Mouse (Mus musculus) gonadal fat pad, adult 2 months (tissue): ENCODE measurements around the gene Wdr66. TPM values are rescaled to one million over a fixed set of nuclear protein-coding genes. Genes with fewer than 3 reads are reported as not detected.

Experiments used
- DNase-seq: peaks from one replicate; pipeline ENCODE4 v3.0.0-alpha.2; 2012; ENCODE audit warnings: low read depth
- polyA plus RNA-seq: library from polyadenylated mRNA; depleted of rRNA; stranded (reverse); fragments of >200 nt; gene quantifications from 2 replicates; pipeline ENCODE4 v1.2.3, GENCODE M21; 2012

Wdr66 gene
- polyA plus RNA-seq, 1 experiment = 2.5 TPM

DNA sequence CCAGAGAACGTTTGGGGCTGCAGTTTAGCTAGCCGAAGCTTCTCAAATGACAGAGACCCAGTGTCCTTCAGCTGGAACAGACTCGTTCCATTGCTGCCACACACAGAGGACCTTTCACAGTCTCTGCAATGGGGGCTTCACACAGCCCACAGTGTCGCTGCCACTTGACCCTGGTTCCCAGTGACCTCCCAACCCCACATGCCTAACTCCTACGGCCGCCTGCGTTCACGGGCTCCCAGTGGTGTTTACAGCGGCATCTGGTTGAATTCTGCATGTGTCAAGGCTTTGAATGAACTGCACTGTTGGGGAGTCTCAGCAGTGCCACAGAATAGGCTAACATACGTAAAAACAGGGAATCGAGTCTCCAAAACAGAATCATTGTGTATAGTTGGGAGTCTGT, 19.0 kb downstream of the Wdr66 start:
- no peak for DNase-seq

DNA sequence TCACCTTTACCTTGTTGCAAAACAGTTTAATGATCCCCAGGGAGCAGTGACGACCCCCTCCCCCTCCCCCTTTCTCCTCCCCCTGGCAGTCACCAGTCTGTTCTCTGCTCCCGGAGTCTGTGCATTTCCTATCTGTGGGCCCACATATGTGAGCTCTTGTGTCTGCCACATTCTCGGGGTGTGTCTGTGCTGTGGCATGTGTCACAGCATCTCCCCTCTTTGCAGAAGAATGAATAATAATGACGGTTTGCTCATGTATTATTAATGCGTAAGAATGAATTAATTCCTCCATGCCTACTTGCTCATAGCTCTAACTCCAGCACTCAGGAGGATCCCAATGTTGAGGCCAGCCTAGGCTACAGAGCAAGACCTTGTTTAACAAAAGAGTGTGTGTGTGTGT, 21.0 kb downstream of the Wdr66 start:
- DNase-seq = no peak

DNA sequence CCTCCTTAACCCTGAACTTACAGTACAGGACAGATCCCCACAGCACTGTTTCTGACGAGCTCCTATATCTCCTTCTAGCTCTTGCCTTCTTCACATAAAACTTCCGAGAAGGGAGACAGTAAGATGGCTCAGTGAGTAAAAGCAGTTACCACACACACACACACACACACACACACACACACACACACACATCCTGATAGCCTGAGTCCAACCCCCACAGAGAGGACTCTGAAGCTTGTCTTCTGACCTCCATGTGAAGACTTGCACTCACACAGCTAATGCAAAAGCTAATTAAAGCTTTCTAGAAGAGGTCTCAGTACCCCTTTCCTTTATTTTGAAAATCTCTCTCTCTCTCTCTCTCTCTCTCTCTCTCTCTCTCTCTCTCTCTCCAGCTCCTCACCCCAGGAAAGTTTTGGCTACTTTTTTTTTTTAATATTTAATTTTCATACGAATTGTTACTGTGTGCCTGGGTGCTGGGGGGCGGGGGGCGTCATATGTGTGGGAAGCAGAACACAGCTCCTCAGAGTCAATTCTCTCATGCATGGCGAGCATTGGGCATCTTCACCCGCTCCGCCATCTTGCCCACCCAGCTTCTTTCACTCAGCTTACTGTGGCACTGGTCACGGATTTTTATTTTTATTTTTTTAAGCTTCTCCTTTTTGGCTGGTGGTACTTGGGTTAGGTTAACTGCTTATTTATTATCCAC, 24.9 kb downstream of the Wdr66 start:
- no peak for DNase-seq

DNA sequence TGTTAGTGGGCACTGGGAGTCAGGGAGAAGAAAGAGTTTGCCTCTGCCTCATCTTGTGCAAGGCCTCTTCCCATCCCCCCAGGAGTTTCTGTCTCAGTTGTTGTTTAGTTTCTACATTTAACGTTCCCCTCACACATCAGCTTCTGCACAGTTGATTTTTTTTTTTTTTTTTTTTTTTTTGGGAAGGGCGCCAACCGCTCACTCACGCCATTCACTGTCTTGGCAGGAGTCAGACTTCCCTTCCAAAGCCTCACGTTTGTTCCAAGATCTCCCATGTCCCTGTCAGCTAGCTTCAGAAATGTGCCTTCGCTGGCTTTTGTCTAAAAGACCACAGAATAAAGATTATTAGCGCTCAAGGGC, 25.4 kb downstream of the Wdr66 start:
- no peak for DNase-seq

DNA sequence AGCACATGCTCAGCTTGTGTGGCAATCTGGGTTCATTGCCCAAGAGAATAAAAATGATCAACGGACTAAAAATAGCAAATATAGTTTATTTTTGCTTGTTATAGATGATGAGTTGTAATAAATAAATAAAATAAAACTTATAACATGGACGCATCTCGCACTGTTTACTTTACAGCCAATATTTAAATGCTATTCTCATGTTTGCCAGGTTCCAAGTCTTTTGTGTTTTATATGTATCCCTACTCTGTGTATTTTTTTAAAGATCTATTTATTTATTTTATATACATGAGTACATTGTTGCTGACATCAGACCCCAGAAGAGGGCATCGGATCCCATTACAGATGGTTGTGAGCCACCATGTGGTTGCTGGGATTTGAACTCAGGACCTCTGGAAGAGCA, 25.8 kb downstream of the Wdr66 start:
- DNase-seq = no peak

DNA sequence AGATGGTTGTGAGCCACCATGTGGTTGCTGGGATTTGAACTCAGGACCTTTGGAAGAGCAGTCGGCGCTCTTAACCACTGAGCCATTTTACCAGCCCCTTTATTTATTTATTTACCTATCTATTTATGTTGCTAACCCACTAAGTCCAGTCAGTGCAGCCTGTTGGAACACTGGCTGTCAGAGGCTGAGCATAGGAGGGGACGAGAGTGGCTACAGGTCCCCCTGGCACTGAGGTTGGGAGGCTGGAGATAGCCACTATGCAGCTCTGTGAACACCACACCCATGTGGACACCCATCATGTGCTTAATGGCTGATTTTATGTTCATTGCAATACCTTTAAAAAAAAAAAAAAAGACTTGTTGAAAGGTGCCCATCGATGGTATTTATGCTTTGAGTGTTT, 27.3 kb downstream of the Wdr66 start:
- no peak for DNase-seq

DNA sequence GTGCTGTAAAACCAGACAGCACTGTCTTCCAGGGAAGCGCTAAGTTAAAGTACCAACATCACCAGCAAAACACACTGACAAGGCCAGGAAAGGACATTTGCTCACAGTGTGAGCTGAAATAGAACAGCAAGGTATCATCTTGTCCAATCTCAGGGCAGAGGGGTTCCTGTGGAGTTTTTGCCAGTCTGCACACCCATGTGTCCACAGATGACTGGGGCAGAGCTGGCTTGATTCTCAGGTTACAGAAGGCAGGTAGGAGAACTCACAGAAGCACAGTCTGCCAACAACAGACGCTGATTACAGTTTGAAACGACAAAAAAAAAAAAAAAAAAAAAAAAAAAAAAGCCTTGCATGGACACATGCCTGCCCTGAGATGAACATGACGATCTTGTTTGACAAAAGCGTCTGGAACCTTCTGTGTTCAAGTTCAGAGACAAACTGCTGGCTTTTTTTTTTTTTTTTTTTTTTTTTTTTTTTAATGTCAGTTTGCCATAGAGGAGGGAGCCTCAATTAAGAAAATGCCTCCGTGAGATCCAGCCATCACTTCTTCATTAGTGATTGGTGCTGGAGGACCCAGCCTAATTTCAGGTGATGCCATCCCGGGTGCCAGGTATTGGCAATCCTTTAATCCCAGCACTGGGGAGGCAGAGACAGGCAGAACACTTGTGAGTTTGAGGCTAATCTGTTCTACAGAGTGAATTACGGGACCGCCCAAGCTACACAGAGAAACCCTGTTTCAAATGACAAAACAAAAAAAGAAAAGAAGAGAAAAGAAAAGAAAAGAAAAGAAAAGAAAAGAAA, 29.6 kb downstream of the Wdr66 start:
- DNase-seq = no peak

DNA sequence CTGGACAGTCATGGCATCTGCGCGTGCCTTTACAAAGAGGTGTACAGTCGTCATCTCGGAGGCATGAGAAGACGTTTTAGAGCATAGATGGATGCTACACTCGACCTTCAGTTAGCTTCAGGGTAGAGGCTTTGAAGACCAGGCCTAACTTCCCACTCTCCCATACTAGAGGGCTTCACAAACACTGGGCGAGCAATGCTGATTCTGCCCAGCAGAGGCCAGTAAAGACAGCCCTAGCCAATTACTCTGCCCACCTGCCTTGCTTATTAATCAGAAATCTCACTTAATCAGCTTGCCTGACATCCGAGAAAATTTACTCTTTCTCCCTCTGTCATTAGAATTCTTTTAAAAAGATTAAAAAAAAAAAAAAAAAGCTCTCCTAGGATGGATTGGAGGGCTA, 33.3 kb downstream of the Wdr66 start:
- no peak for DNase-seq

DNA sequence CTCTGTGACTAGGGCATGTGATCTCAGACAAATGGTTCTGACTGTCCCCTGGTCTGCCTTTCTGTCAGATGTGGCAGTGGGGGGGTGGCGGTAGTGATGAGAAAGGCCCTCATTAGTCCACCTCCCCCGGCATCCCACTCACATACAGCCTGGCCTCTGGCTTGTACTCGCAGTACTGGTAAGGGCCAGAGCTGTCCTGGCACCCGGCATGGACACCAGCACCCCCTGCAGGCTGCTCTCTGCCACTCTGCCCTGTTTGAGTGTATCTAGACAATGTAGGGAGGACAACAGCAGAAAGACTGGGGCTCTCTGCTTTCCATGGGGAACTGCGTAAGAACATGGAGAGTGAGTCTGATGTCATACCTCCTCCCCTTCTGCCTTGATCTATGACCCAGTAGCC, 36.2 kb downstream of the Wdr66 start:
- no peak for DNase-seq

DNA sequence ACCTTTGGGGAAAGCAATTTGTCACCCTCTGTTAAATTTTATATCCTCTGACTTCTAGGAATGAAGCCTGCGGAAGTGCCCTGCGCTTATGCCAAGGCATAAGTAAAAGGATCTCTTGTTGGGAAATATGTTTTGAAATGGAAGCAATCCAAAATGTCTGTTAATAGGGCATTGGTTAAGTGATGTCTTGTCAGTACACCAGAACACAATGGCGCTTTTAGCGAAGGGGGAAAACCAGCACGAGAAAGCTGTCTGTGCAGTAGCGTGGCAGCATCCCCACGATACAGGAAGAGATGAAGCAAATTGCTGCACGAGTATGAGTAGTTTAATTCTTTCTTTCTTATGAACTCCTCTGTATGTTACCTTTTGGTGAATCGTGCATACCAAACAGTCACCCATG, 42.8 kb downstream of the Wdr66 start:
- peak; percentile 13 for DNase-seq

DNA sequence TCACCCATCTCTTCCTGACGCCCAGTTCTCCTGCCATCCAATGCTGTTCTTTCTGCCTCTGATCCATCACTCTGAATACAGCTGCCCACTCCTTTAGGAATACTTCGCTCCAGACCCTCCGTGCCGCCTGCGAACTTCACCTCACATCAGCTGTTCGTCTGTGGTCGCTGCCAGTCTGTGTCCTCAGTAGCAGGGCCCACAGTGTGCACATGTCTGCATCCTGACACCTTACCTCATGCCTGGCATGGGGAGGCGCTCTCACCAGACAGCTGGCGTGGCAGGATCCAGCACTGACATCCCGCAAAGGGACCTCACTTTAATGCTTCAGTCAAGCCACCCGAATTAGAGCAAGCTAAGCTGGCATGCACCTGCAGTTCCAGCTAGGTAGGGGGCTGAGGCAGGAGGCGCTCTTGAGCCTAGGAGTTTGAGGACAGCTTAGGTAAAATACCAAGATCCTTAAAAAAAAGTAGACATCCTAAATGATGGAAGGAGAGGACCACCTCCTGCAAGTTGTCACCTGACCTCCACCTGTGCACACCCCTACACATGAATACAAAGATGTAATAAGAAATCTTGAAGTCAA, 44.4 kb downstream of the Wdr66 start:
- no peak for DNase-seq

DNA sequence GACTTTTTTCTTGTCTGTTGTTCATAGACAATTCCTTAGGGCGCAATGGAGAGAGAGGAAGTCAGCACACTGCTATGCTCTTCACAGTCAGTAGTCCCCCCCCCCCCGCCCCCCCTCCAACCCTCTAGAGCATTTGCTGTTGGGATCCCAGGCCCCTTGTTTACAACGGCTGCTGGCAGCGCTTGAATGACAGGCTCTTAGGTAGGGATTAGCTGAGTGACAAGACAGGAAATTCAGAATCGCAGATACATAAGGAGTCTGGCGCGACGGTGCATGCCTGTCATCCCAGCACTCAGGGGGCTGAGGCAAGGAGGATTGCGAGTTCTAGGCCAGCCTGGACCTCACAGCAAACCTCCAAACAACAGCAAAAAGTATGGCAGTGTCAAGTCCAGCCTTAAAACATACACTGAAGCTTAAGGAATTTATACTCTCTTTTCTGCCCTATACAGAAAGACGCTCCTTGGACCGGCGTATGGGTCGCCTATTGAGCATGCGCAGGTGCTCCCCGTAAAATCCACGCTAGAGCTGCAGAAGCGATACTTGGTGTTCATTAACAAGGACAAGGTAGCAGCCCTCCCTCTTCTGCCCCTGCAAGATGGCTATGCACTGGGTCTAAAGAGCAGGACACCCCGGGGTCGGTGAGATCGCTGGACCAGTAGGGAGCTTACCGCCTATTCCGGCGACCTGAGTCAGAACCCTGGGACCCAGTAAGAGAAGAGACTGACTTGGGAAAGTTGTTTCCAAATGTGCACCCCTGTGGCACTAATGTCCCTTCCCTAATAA, 45.3 kb downstream of the Wdr66 start:
- no peak for DNase-seq

DNA sequence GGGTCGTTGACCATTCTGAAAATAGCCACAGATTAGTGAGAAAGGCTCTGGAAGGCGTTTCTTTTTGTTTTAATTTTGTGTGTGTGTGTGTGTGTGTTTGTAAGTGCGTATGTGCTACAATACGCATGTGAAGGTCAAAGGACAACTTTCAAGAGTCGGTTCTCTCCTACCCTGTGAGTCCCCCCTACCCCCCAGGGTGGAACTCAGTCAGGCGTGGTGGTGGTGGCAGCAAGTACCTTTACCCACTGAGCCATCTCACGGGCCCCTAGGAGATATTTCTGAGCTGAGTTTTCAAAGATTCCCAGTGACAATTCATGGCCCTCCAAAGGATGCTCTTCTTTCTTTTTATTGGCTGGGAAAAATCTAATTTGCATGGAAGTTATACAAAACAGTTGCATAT, 45.9 kb downstream of the Wdr66 start:
- no peak for DNase-seq

DNA sequence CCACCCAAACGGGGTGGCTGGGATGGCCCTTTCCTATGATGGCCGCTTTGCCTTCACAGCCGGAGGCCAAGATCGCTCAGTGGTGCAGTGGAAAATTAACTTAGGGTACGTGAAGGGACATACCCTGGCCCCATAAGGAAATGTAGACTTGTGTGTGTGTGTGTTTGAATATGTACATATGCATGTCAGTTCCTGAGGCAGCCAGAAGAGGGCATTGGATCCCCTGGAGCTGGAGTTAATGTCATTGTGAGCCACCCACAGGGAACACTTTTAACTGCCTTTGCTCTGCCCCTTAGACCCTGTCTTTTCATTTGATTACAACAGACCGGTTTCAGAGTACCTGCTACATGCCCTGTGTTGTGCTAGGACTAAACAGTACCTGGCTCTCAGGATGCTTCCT, 46.6 kb downstream of the Wdr66 start:
- no peak for DNase-seq

DNA sequence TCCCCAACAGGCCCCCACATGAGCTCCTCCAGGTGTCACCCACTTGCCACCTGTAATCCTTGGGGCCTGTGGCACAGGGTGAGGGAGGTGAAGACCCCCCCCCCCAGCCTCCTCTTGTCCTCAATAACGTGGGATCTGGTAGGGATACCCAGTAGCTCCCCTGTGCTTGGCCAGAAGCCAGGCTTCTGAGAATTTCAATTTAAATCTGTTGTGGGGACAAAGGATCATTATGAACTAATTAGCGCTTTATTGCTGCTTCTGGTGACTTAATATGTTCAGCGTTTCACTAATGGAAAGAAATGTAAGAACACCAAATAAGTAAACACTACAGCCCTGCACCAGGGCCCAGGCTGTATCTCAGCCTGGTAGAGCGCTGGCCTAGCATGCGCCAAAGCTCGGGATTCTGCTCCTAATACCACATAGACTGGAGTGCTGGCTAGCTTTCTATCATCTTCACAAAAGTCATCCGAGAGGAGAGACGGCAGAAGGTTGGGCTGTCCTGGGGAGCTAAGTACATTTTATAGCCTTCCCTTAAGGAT, 48.7 kb downstream of the Wdr66 start:
- DNase-seq = no peak

DNA sequence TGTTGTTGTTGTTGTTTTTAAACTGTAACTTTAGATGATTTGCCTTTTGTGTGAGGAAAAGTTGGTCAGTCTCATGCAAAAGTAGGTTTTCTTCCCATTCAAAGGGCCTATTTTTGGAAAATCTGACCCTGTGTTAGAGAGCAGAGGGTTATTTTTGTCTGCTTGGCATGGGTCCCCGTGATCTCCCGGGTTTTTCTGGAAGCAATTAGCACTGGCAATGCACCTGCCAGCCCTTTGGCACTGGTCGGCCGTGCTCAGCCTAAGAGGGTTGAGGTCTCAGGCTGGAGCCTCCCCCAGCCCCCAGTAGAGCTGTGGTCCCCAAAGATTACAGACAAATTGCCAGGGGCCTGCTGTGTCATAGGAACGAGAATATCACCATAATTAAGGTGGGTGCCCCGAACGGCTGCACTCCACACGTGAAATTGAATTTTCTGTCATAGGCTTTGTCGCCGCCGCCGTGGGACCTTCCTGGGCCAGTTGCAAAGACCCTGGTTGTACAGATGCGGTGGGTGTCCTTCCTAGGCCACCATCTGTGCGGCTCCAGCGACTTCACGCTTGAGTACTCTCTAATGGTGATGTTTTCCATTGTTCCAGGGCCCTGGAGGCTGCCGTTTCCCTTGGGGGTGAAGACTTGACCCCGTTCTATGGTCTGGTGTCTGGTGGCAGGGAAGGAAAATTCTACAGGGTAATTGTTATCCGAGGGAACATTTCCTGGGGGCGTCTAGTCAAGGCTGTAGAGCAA, 50.0 kb downstream of the Wdr66 start:
- no peak for DNase-seq

DNA sequence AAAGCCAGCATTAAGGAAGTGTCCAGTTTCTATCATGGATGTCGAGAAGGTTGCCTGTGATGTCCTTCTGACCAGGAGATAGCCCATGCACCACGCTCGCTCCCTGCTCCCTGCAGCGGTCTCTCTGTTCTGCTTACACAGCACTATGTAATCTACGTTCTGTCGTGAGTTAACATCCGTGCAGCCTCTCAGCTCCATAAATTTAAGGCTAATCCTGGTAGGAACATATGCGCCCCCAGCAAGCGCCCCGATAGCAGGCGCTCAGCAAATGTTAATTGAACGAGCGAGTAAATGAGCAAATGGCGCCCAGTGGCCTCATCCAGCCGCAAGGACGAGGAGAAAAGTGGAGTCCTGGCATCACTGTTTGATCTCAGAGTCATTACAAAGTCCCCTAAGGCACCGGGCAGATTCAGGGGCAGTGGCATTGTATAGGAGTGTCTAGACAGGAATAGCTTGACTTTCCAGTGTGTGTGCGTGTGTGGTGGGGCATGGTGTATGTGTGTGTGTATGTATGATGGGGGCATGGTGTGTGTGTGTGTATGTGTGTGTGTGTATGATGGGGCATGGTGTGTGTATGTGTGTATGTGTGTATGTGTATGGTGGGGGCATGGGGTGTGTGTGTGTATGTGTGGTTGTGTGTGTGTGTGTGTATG, 55.9 kb downstream of the Wdr66 start:
- no peak for DNase-seq

DNA sequence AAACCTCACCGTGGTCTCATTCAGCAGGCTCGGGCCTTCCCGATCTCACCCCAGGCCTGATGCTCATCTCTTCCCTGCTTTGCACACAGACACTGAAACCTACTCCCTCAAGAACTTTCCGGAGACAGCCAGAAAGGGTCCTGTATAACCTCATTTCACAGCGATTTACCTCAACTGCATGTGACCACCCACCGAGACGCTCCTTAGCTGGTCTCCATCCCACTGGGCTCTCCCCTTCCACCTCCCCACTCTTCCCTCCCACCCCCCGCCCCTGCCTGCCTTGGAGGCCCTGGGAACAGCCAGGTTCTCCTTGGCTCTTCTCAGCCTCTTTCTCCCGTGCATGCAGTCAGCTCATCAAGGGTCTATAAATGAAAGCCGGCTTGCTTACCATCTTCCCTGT, 57.9 kb downstream of the Wdr66 start:
- no peak for DNase-seq

DNA sequence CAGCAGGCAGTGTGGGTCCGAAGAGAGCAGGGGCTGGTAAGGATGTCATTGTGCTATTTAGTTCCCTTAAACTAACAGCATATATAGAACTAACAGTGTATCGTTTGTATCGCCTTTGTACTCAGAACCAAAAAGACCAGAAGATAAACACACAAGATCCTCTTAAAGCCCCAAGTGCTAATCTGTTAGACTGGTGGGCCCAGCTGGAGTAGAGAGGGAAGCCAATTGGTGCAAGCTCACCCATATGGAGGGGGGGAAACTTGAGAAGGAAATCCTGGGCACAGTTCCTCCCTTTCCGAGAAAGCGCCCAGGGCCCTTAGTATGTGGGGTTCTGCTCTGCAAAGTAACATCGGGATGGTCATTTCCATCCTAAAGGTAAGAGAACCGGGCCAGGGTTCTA, 58.3 kb downstream of the Wdr66 start:
- no peak for DNase-seq

DNA sequence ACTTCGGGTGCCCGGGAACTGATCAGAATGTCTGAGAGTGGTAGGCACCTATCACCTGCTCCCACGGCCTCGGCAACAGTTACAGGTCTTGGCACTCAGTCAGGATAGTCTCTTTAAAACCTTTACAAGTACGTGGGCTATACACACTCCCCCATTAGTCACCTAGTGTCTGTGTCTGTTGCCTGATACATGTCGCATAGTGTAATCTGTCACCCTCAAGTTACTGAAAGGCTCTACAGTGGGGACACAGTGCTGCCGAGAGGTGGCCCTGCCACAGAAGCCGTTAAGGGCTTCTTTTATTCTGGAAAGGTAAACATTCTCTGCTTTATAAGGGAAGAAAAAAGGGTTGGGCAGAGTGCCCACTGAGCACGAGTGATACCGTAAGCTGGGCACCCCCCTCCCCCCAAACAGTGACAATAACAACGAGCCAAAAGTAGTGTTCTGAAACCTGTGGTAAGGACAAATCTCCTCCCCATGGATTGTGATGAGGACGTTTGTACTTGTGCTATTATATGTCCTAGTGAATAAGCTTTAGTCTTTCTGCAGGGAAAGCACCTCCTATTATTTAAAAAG, 61.2 kb downstream of the Wdr66 start:
- no peak for DNase-seq
